Mouse (Mus musculus) liver, adult 10 weeks (tissue): ENCODE results near the gene Zc2hc1c. TPM values are rescaled to one million over a fixed set of nuclear protein-coding genes. Genes with fewer than 3 reads are reported as not detected.

Source experiments
- polyA plus RNA-seq: library from polyadenylated mRNA; stranded (reverse); fragments of 350-450 nt; fragmentation: Illumina TruSeq; extraction: RNeasy Lipid Tissue Mini Kit (QIAGEN cat#74804); gene quantifications from one replicate; pipeline ENCODE4 v1.2.3, GENCODE M21; 2014; ENCODE audit warnings: low read depth, low replicate concordance

Zc2hc1c gene
- 0.50 TPM for polyA plus RNA-seq

GRCm38 (mm10) chr12:85288486-85289156 is at the start of gene Zc2hc1c:
TSS of gene Zc2hc1c (plus strand) at chr12:85288591.

GRCm38 (mm10) chr12:85270319-85270718 is 18.1 kb upstream of the Zc2hc1c start, which contains the start of gene Mlh3:
TSS of gene Mlh3 (minus strand) at chr12:85270599.

GRCm38 (mm10) chr12:85287809-85288485 is 444 bp upstream of the Zc2hc1c start, which contains the start of gene Acyp1:
TSS of gene Acyp1 (minus strand) at chr12:85288438.

GRCm38 (mm10) chr12:85339243-85339729 is 50.9 kb downstream of the Zc2hc1c start, which contains the start of gene Nek9:
TSS of gene Nek9 (minus strand) at chr12:85339362.

Other genes starting within 250 kb of the Zc2hc1c start
- gene Prox2, start 177.8 kb upstream of the Zc2hc1c start, polyA plus RNA-seq = 0.61 TPM
- 172 TPM for gene Dlst, start 177.8 kb upstream of the Zc2hc1c start, polyA plus RNA-seq
- gene Rps6kl1, start 137.3 kb upstream of the Zc2hc1c start, polyA plus RNA-seq = not detected
- not detected for gene Pgf, start 110.8 kb upstream of the Zc2hc1c start, polyA plus RNA-seq
- gene Eif2b2, start 69.1 kb upstream of the Zc2hc1c start, polyA plus RNA-seq = 2.8 TPM
- gene Mlh3, start 18.0 kb upstream of the Zc2hc1c start, polyA plus RNA-seq = 7.5 TPM
- gene Acyp1, start 153 bp upstream of the Zc2hc1c start, polyA plus RNA-seq = 12.1 TPM
- gene Nek9, start 50.8 kb downstream of the Zc2hc1c start, polyA plus RNA-seq = 19.8 TPM
- gene Tmed10, start 86.3 kb downstream of the Zc2hc1c start, polyA plus RNA-seq = 153 TPM
- gene Fos, start 185.3 kb downstream of the Zc2hc1c start, polyA plus RNA-seq = 12.8 TPM